ENCODE assay signal across 22 mouse cellular contexts in genomic region chr11:90059241-90059640, GRCm38 (mm10). TPM values are rescaled to one million over a fixed set of nuclear protein-coding genes. Genes with fewer than 3 reads are reported as not detected.
DNase-seq lines count a peak whose midpoint lies in the region; ATAC-seq and TF ChIP-seq lines count a peak whose summit lies in the region.
"Had no signal": no experiment of that assay in that cellular context is flagged by ENCODE, and none has a peak within 500 bp of the region (broad histone marks: within the 10 kb centered on the region; RNA-seq: fewer than 3 reads in every experiment).

No protein-coding gene starts in this region.

- H3K27me3 ChIP-seq in heart, postnatal 0 days (ENCODE audit: control insufficient read depth, insufficient read depth, low read length): no peaks in the 10 kb centered on the region
- no peaks in the 10 kb centered on the region for H3K27me3 ChIP-seq in lung, postnatal 0 days (replicated peaks; ENCODE audit: insufficient read depth, low read length)
- H3K27me3 ChIP-seq in Patski: peaks cover 36% of the 10 kb centered on the region
- H3K27me3 ChIP-seq in stomach, postnatal 0 days (ENCODE audit: control insufficient read depth, insufficient read depth, low read length): no peaks in the 10 kb centered on the region
- no peaks in the 10 kb centered on the region for H3K27me3 ChIP-seq in cerebellum, adult 2 months (ENCODE audit: control insufficient read depth, insufficient read depth, low read length)
- H3K27me3 ChIP-seq: forebrain, embryonic 13.5 days; heart, embryonic 13.5 days; hindbrain, embryonic 13.5 days had no signal

- H3K36me3 ChIP-seq in heart, postnatal 0 days (replicated peaks; ENCODE audit: control insufficient read depth, insufficient read depth, low read length): no peaks in the 10 kb centered on the region
- H3K36me3 ChIP-seq in lung, postnatal 0 days (ENCODE audit: insufficient read depth, low read length): no peaks in the 10 kb centered on the region
- no peaks in the 10 kb centered on the region for H3K36me3 ChIP-seq in stomach, postnatal 0 days (ENCODE audit: control insufficient read depth, insufficient read depth, low read length)
- H3K36me3 ChIP-seq: embryonic facial prominence, embryonic 10.5 days; G1E; heart, embryonic 13.5 days; hindbrain, embryonic 13.5 days had no signal

- no peak overlapping the region for H3K9ac ChIP-seq in heart, postnatal 0 days (replicated peaks; ENCODE audit: low read depth, low read length)
- no peak overlapping the region for H3K9ac ChIP-seq in lung, postnatal 0 days (replicated peaks; ENCODE audit: low read depth)
- H3K9ac ChIP-seq in stomach, postnatal 0 days (ENCODE audit: low read length): no peak overlapping the region
- H3K9ac ChIP-seq: forebrain, embryonic 13.5 days; forebrain, postnatal 0 days; heart, embryonic 13.5 days; hindbrain, embryonic 13.5 days had no signal

- in situ Hi-C loops in Patski (cut with MboI; ENCODE audit: low pct_unique_long_range_greater_than_20kb): no loop called here

- CTCF ChIA-PET in Patski (lab: Charles Lee): no interaction called here

- no peak overlapping the region for H3K4me2 ChIP-seq in heart, postnatal 0 days (ENCODE audit: low read depth, low read length)
- H3K4me2 ChIP-seq in lung, postnatal 0 days (replicated peaks; ENCODE audit: low read depth, low read length): no peak overlapping the region
- no peak overlapping the region for H3K4me2 ChIP-seq in stomach, postnatal 0 days (replicated peaks; ENCODE audit: low read depth)
- H3K4me2 ChIP-seq: forebrain, embryonic 13.5 days; heart, embryonic 13.5 days; hindbrain, embryonic 13.5 days had no signal

- no peak overlapping the region for H3K27ac ChIP-seq in heart, postnatal 0 days (ENCODE audit: low read depth)
- no peak overlapping the region for H3K27ac ChIP-seq in lung, postnatal 0 days (ENCODE audit: low read length)
- H3K27ac ChIP-seq in stomach, postnatal 0 days (replicated peaks): no peak overlapping the region
- no peak overlapping the region for H3K27ac ChIP-seq in cerebellum, adult 2 months (ENCODE audit: insufficient read depth, low read length)
- H3K27ac ChIP-seq: embryonic facial prominence, embryonic 10.5 days; forebrain, embryonic 13.5 days; heart, embryonic 13.5 days; hindbrain, embryonic 13.5 days; hindbrain, postnatal 0 days had no signal

- H3K4me1 ChIP-seq in heart, postnatal 0 days (ENCODE audit: control insufficient read depth, insufficient read depth): peaks cover 9% of the 10 kb centered on the region
- H3K4me1 ChIP-seq in lung, postnatal 0 days (ENCODE audit: insufficient read depth, low read depth, low read length): no peaks in the 10 kb centered on the region
- no peaks in the 10 kb centered on the region for H3K4me1 ChIP-seq in stomach, postnatal 0 days (replicated peaks; ENCODE audit: control insufficient read depth, insufficient read depth)
- H3K4me1 ChIP-seq in cerebellum, adult 2 months (ENCODE audit: control insufficient read depth, insufficient read depth, low read length): no peaks in the 10 kb centered on the region
- H3K4me1 ChIP-seq: hindbrain, embryonic 13.5 days had no signal

- no peak for ATAC-seq in heart, postnatal 0 days (ENCODE audit: insufficient read depth, low read depth)
- no peak for ATAC-seq in lung, postnatal 0 days
- no peak for ATAC-seq in Patski
- no peak for ATAC-seq in stomach, postnatal 0 days (ENCODE audit: low FRiP score, low TSS enrichment)
- ATAC-seq: activated CD4-positive, CD25-positive, alpha-beta regulatory T cell, adult 4 months; forebrain, embryonic 13.5 days; forebrain, postnatal 0 days; hindbrain, postnatal 0 days had no signal

- no peak for TF ChIP-seq POLR2A in cerebellum, adult 2 months (IDR thresholded peaks at IDR 0.05; ENCODE audit: borderline replicate concordance, insufficient read depth, low read length)

- no peak overlapping the region for H3K4me3 ChIP-seq in heart, postnatal 0 days (ENCODE audit: low read depth, low read length)
- H3K4me3 ChIP-seq in lung, postnatal 0 days (ENCODE audit: low read depth, low read length): no peak overlapping the region
- H3K4me3 ChIP-seq in stomach, postnatal 0 days (ENCODE audit: low read depth, low read length): no peak overlapping the region
- H3K4me3 ChIP-seq in cerebellum, adult 2 months (replicated peaks; ENCODE audit: insufficient read depth, low read depth, low read length): no peak overlapping the region
- H3K4me3 ChIP-seq: embryonic facial prominence, embryonic 10.5 days; forebrain, embryonic 13.5 days; heart, embryonic 13.5 days; hindbrain, embryonic 13.5 days had no signal

- H3K9me3 ChIP-seq in heart, postnatal 0 days (replicated peaks; ENCODE audit: control insufficient read depth, low read length): no peaks in the 10 kb centered on the region
- no peaks in the 10 kb centered on the region for H3K9me3 ChIP-seq in lung, postnatal 0 days (ENCODE audit: low read length)
- H3K9me3 ChIP-seq in stomach, postnatal 0 days (ENCODE audit: control insufficient read depth, low read length): no peaks in the 10 kb centered on the region
- H3K9me3 ChIP-seq: hindbrain, embryonic 13.5 days had no signal

- intact Hi-C loops in heart, postnatal 36 days (cut with DNase I): no loop called here

- peak; percentile 27; the same call in 1 of the 2 replicates for TF ChIP-seq CTCF in heart, postnatal 0 days (IDR thresholded peaks at IDR 0.05; ENCODE audit: low read depth)
- peak; percentile 23 for TF ChIP-seq CTCF in lung, postnatal 0 days (IDR thresholded peaks at IDR 0.05)
- peak; percentile 27 for TF ChIP-seq CTCF in Patski (IDR thresholded peaks at IDR 0.05)
- 0 out of 2 replicates have a peak, but pooled peaks have one; percentile 11 for TF ChIP-seq CTCF in stomach, postnatal 0 days (IDR thresholded peaks at IDR 0.05; ENCODE audit: low read depth)
- TF ChIP-seq CTCF in cerebellum, adult 2 months (IDR thresholded peaks at IDR 0.05; ENCODE audit: borderline replicate concordance, insufficient read depth, low read depth, low read length): no peak

- TF ChIP-seq EP300 in heart, postnatal 0 days (IDR thresholded peaks at IDR 0.05; ENCODE audit: low read depth): no peak
- TF ChIP-seq EP300 in lung, postnatal 0 days (IDR thresholded peaks at IDR 0.05): no peak
- TF ChIP-seq EP300 in stomach, postnatal 0 days (optimal IDR thresholded peaks at IDR 0.05): no peak

- POLR2A ChIA-PET in Patski (lab: Charles Lee): no interaction called here

- no peak for DNase-seq in heart, postnatal 0 days (ENCODE audit: low spot score)
- DNase-seq in heart, postnatal 36 days: no peak
- no peak for DNase-seq in lung, postnatal 0 days (ENCODE audit: low spot score)
- DNase-seq in lung, postnatal 4 days: no peak
- DNase-seq in Patski (ENCODE audit: low read depth, low spot score): no peak
- DNase-seq in stomach, postnatal 0 days (ENCODE audit: low spot score): no peak
- DNase-seq in adrenal gland, adult (ENCODE audit: inconsistent age in 2 of 2, low spot score in 1 of 2): no peak
- DNase-seq in cerebellum, adult 2 months: no peak
- DNase-seq: adrenal gland, adult 2 months; adrenal gland, postnatal 25 days; cerebellum, adult 18-20 months; cerebellum, postnatal 10 days; forebrain, postnatal 0 days; gastrocnemius, postnatal 36 days had no signal

RNA-seq across cellular contexts. Expression of gene Tmem100, which starts 29.1 kb away (rescaled TPM):
- total RNA-seq in heart, postnatal 0 days (2014; rRNA removed; ENCODE audit: low replicate concordance): 12.6 and 14.6 TPM in 2 replicates
- 16.1 and 18.3 TPM in 2 replicates for polyA plus RNA-seq in heart, postnatal 0 days (2015; fragmentation: Nextera tagmentation; extraction: Ambion mirVana)
- total RNA-seq in heart, postnatal 36 days (2021): 10 to 100 TPM; 13.2 to 22.4 TPM
- polyA plus RNA-seq in lung, postnatal 0 days (2015; fragmentation: Nextera tagmentation; extraction: Ambion mirVana): 266 and 283 TPM in 2 replicates
- not detected for polyA plus RNA-seq in Patski (2021)
- polyA plus RNA-seq in stomach, postnatal 0 days (2015; fragmentation: Nextera tagmentation; extraction: Ambion mirVana): 28.3 and 31.1 TPM in 2 replicates
- polyA plus RNA-seq in cerebellum, adult 2 months (2012; rRNA removed): 8.1 and 9.2 TPM in 2 replicates
- total RNA-seq: hematopoietic stem cell, adult 5-6 weeks had no signal
- polyA plus RNA-seq: activated CD4-positive, CD25-positive, alpha-beta regulatory T cell, adult 4 months had no signal

RNA-seq across cellular contexts. Expression of gene Pctp, which starts 56.5 kb away (rescaled TPM):
- 5.1 and 5.6 TPM in 2 replicates for total RNA-seq in heart, postnatal 0 days (2014; rRNA removed; ENCODE audit: low replicate concordance)
- 5.7 and 6.5 TPM in 2 replicates for polyA plus RNA-seq in heart, postnatal 0 days (2015; fragmentation: Nextera tagmentation; extraction: Ambion mirVana)
- total RNA-seq in heart, postnatal 36 days (2021): 1 to 10 TPM; 3.5 to 4.2 TPM
- 11.0 and 11.5 TPM in 2 replicates for polyA plus RNA-seq in lung, postnatal 0 days (2015; fragmentation: Nextera tagmentation; extraction: Ambion mirVana)
- 4.6 TPM for polyA plus RNA-seq in Patski (2021)
- 7.6 and 8.0 TPM in 2 replicates for polyA plus RNA-seq in stomach, postnatal 0 days (2015; fragmentation: Nextera tagmentation; extraction: Ambion mirVana)
- polyA plus RNA-seq in cerebellum, adult 2 months (2012; rRNA removed): 2.8 and 2.9 TPM in 2 replicates
